Mouse (Mus musculus): Measurements from ENCODE around the gene Entpd2. TPM values are rescaled to one million over a fixed set of nuclear protein-coding genes. Genes with fewer than 3 reads are reported as not detected.
A peak's percentile ranks its signal among the peaks of the same experiment; 100 is the strongest.

Gene Entpd2
- not detected in 2 replicates for total RNA-seq (2017)

- ATAC-seq (ENCODE audit: extremely low read depth, insufficient number of reproducible peaks, low FRiP score, poor library complexity, severe bottlenecking): no peak
Measured at GRCm38 (mm10) chr2:25395721-25396596, at the start of gene Entpd2. TSS of gene Entpd2 (plus strand) at chr2:25395874.

GRCm38 (mm10) chr2:25348162-25348561, 47.5 kb upstream of the Entpd2 start:
- ATAC-seq (ENCODE audit: extremely low read depth, insufficient number of reproducible peaks, low FRiP score, poor library complexity, severe bottlenecking): no peak

- ATAC-seq (ENCODE audit: extremely low read depth, insufficient number of reproducible peaks, low FRiP score, poor library complexity, severe bottlenecking): no peak
Measured at GRCm38 (mm10) chr2:25349499-25349898, 46.2 kb upstream of the Entpd2 start.

GRCm38 (mm10) chr2:25350701-25351100, 45.0 kb upstream of the Entpd2 start:
- no peak for ATAC-seq (ENCODE audit: extremely low read depth, insufficient number of reproducible peaks, low FRiP score, poor library complexity, severe bottlenecking)

GRCm38 (mm10) chr2:25354211-25354610, 41.5 kb upstream of the Entpd2 start:
- ATAC-seq (ENCODE audit: extremely low read depth, insufficient number of reproducible peaks, low FRiP score, poor library complexity, severe bottlenecking): no peak

GRCm38 (mm10) chr2:25355419-25356066, 40.1 kb upstream of the Entpd2 start:
- no peak for ATAC-seq (ENCODE audit: extremely low read depth, insufficient number of reproducible peaks, low FRiP score, poor library complexity, severe bottlenecking)

- ATAC-seq (ENCODE audit: extremely low read depth, insufficient number of reproducible peaks, low FRiP score, poor library complexity, severe bottlenecking): peak; percentile 38; the same call in 1 of the 2 replicates
Measured at GRCm38 (mm10) chr2:25356208-25357079, 39.2 kb upstream of the Entpd2 start, which contains the start of gene Dpp7. TSS of gene Dpp7 (minus strand) at chr2:25356359.

- no peak for ATAC-seq (ENCODE audit: extremely low read depth, insufficient number of reproducible peaks, low FRiP score, poor library complexity, severe bottlenecking)
Measured at GRCm38 (mm10) chr2:25359848-25360247, 35.8 kb upstream of the Entpd2 start.

GRCm38 (mm10) chr2:25363478-25364178, 32.0 kb upstream of the Entpd2 start:
- ATAC-seq (ENCODE audit: extremely low read depth, insufficient number of reproducible peaks, low FRiP score, poor library complexity, severe bottlenecking): no peak

GRCm38 (mm10) chr2:25364313-25364712, 31.4 kb upstream of the Entpd2 start:
- no peak for ATAC-seq (ENCODE audit: extremely low read depth, insufficient number of reproducible peaks, low FRiP score, poor library complexity, severe bottlenecking)

GRCm38 (mm10) chr2:25364761-25365090, 30.9 kb upstream of the Entpd2 start:
- ATAC-seq (ENCODE audit: extremely low read depth, insufficient number of reproducible peaks, low FRiP score, poor library complexity, severe bottlenecking): no peak

GRCm38 (mm10) chr2:25365091-25365761, 30.4 kb upstream of the Entpd2 start, which contains the start of gene Uap1l1:
TSS of gene Uap1l1 (minus strand) at chr2:25365682.
- ATAC-seq (ENCODE audit: extremely low read depth, insufficient number of reproducible peaks, low FRiP score, poor library complexity, severe bottlenecking): peak; percentile 76

GRCm38 (mm10) chr2:25369996-25370395, 25.7 kb upstream of the Entpd2 start:
- no peak for ATAC-seq (ENCODE audit: extremely low read depth, insufficient number of reproducible peaks, low FRiP score, poor library complexity, severe bottlenecking)

GRCm38 (mm10) chr2:25371764-25372643, 23.7 kb upstream of the Entpd2 start, which contains the start of gene Sapcd2:
TSS of gene Sapcd2 (plus strand) at chr2:25372321.
- ATAC-seq (ENCODE audit: extremely low read depth, insufficient number of reproducible peaks, low FRiP score, poor library complexity, severe bottlenecking): peak; percentile 86

GRCm38 (mm10) chr2:25372644-25373391, 22.9 kb upstream of the Entpd2 start:
- ATAC-seq (ENCODE audit: extremely low read depth, insufficient number of reproducible peaks, low FRiP score, poor library complexity, severe bottlenecking): no peak

GRCm38 (mm10) chr2:25373431-25373830, 22.2 kb upstream of the Entpd2 start:
- no peak for ATAC-seq (ENCODE audit: extremely low read depth, insufficient number of reproducible peaks, low FRiP score, poor library complexity, severe bottlenecking)
